ENCODE assay signal across 22 mouse cellular contexts in the genomic region with DNA sequence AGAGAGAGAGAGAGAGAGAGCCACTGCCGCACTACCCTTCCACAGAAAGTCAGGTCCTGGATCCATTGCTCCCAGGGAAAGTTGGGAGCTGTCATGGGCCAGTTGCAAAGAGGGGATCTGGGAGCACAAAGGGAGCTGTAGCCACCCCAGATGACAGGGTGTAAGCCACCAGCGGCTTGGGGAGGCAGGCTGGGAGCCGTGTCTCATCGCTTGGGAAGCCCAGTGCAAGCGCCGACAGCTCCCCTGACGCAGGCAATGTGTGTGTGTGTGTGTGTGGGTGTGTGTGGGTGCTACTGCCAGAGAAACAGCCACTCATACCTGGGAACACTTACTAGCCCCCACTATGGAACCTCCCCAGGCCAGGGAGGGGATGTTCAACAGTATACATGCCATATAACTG. TPM values are rescaled to one million over a fixed set of nuclear protein-coding genes. Genes with fewer than 3 reads are reported as not detected.
DNase-seq lines count a peak whose midpoint lies in the region; ATAC-seq and TF ChIP-seq lines count a peak whose summit lies in the region.
"Had no signal": no experiment of that assay in that cellular context is flagged by ENCODE, and none has a peak within 500 bp of the region (broad histone marks: within the 10 kb centered on the region; RNA-seq: fewer than 3 reads in every experiment).

No protein-coding gene starts in this region.

- H3K36me3 ChIP-seq in heart, embryonic 11.5 days (ENCODE audit: control insufficient read depth, insufficient read depth, low read length) = no peaks in the 10 kb centered on the region
- no peaks in the 10 kb centered on the region for H3K36me3 ChIP-seq in liver, embryonic 12.5 days
- no peaks in the 10 kb centered on the region for H3K36me3 ChIP-seq in forebrain, postnatal 0 days (ENCODE audit: insufficient read depth)
- H3K36me3 ChIP-seq: hindbrain, embryonic 15.5 days; limb, embryonic 13.5 days had no signal

- no peaks in the 10 kb centered on the region for H3K9me3 ChIP-seq in heart, embryonic 11.5 days (replicated peaks; ENCODE audit: control insufficient read depth, low read length)
- no peaks in the 10 kb centered on the region for H3K9me3 ChIP-seq in liver, embryonic 12.5 days (replicated peaks)
- no peaks in the 10 kb centered on the region for H3K9me3 ChIP-seq in forebrain, postnatal 0 days (ENCODE audit: low read length)
- H3K9me3 ChIP-seq: hindbrain, embryonic 15.5 days; limb, embryonic 13.5 days had no signal

- TF ChIP-seq CTCF in forebrain, postnatal 0 days (IDR thresholded peaks at IDR 0.05; ENCODE audit: low read depth) = no peak

- H3K27me3 ChIP-seq in heart, embryonic 11.5 days (ENCODE audit: control insufficient read depth, insufficient read depth, low read length) = peaks cover 13% of the 10 kb centered on the region
- H3K27me3 ChIP-seq in liver, embryonic 12.5 days (replicated peaks) = peaks cover 36% of the 10 kb centered on the region
- H3K27me3 ChIP-seq in forebrain, postnatal 0 days (ENCODE audit: insufficient read depth, low read length) = no peaks in the 10 kb centered on the region
- H3K27me3 ChIP-seq: hindbrain, embryonic 15.5 days had no signal

- whole genome bisulfite sequencing in heart, embryonic 11.5 days (ENCODE audit: insufficient replicate concordance) = 29% methylated on average over 7 of the region's 7 CpGs
- 18% methylated on average over 7 of the region's 7 CpGs for WGBS in liver, embryonic 12.5 days (ENCODE audit: insufficient replicate concordance)
- WGBS in forebrain, postnatal 0 days = 48% methylated on average over 7 of the region's 7 CpGs

- peaks cover 7% of the 10 kb centered on the region for H3K4me1 ChIP-seq in heart, embryonic 11.5 days (ENCODE audit: control insufficient read depth, insufficient read depth, low read length)
- H3K4me1 ChIP-seq in liver, embryonic 12.5 days = peaks cover 80% of the 10 kb centered on the region
- H3K4me1 ChIP-seq in forebrain, postnatal 0 days (ENCODE audit: insufficient read depth) = no peaks in the 10 kb centered on the region
- H3K4me1 ChIP-seq: limb, embryonic 13.5 days had no signal

- H3K4me2 ChIP-seq in heart, embryonic 11.5 days = peak overlapping the region; percentile 16; the same call in 1 of the 2 replicates
- H3K4me2 ChIP-seq in liver, embryonic 12.5 days = peak overlapping the region; percentile 74
- no peak overlapping the region for H3K4me2 ChIP-seq in forebrain, postnatal 0 days (ENCODE audit: low read depth)
- H3K4me2 ChIP-seq: hindbrain, embryonic 15.5 days; limb, embryonic 13.5 days had no signal

- H3K27ac ChIP-seq in heart, embryonic 11.5 days (ENCODE audit: low read depth, low read length) = peak overlapping the region; percentile 66
- peak overlapping the region; percentile 99 for H3K27ac ChIP-seq in liver, embryonic 12.5 days
- H3K27ac ChIP-seq in forebrain, postnatal 0 days (ENCODE audit: low read depth, low read length) = no peak overlapping the region
- H3K27ac ChIP-seq: gastrocnemius, adult 2 months; hindbrain, embryonic 15.5 days; limb, embryonic 13.5 days had no signal

- no peak overlapping the region for H3K4me3 ChIP-seq in heart, embryonic 11.5 days (ENCODE audit: low read depth, low read length)
- H3K4me3 ChIP-seq in liver, embryonic 12.5 days = peak overlapping the region; percentile 38
- H3K4me3 ChIP-seq in forebrain, postnatal 0 days (ENCODE audit: low read depth, low read length) = no peak overlapping the region
- H3K4me3 ChIP-seq: gastrocnemius, adult 2 months; hindbrain, embryonic 15.5 days; limb, embryonic 13.5 days had no signal

- no peak for DNase-seq in heart, postnatal 4 days
- peak; percentile 27 for DNase-seq in urinary bladder, postnatal 14 days (ENCODE audit: low spot score)
- DNase-seq in urinary bladder, postnatal 10 days (ENCODE audit: low spot score) = no peak
- DNase-seq in retina, embryonic 14.5 days (ENCODE audit: low spot score) = no peak
- no peak for DNase-seq in forebrain, postnatal 0 days
- no peak for DNase-seq in right cerebral cortex, postnatal 4 days
- DNase-seq: adrenal gland, postnatal 14 days; cerebellum, postnatal 10 days; embryo, embryonic 11 days; gastrocnemius, adult 2 months; heart, adult 11 months; heart, postnatal 14 days; kidney, adult 11 months; kidney, postnatal 36 days; midbrain, embryonic 14.5 days; retina, postnatal 1 day; thymus, postnatal 14 days had no signal

- 0 out of 2 replicates have a peak overlapping the region, but pooled peaks have one; percentile 34 for H3K9ac ChIP-seq in heart, embryonic 11.5 days (ENCODE audit: low read depth, low read length)
- peak overlapping the region; percentile 66 for H3K9ac ChIP-seq in liver, embryonic 12.5 days
- H3K9ac ChIP-seq in forebrain, postnatal 0 days = no peak overlapping the region
- H3K9ac ChIP-seq: hindbrain, embryonic 15.5 days; limb, embryonic 13.5 days had no signal

- ATAC-seq in heart, embryonic 11.5 days (replicated peaks; ENCODE audit: insufficient number of reproducible peaks, low FRiP score, low TSS enrichment) = no peak; the same call in 1 of the 2 replicates
- peak; percentile 55 for ATAC-seq in liver, embryonic 12.5 days
- no peak for ATAC-seq in forebrain, postnatal 0 days

RNA-seq across cellular contexts. Expression of a gene that starts 23.1 kb away (rescaled TPM):
- 0.03 TPM in 1 of 2 replicates, not detected in the other for polyA plus RNA-seq in heart, embryonic 11.5 days (2014; fragmentation: Nextera tagmentation; extraction: Ambion mirVana)
- under 1 TPM; 0.10 to 0.11 TPM for total RNA-seq in heart, postnatal 4 days (2021)
- not detected in 2 replicates for polyA plus RNA-seq in liver, embryonic 12.5 days (2016; fragmentation: Nextera tagmentation; extraction: Ambion mirVana)
- total RNA-seq in forebrain, postnatal 0 days (2014; rRNA removed) = 0.10 TPM in 1 of 2 replicates, not detected in the other
- 0.04 and 0.06 TPM in 2 replicates for polyA plus RNA-seq in forebrain, postnatal 0 days (2015; fragmentation: Nextera tagmentation; extraction: Ambion mirVana)
- total RNA-seq: adrenal gland, postnatal 14 days; gastrocnemius, adult 2 months; neutrophil, adult 5-6 weeks had no signal
